ENCODE assay signal across 9 mouse cellular contexts in genomic region chr1:155027583-155027982, GRCm38 (mm10).
DNase-seq lines count a peak whose midpoint lies in the region; ATAC-seq and TF ChIP-seq lines count a peak whose summit lies in the region.
"Had no signal": no experiment of that assay in that cellular context is flagged by ENCODE, and none has a peak within 500 bp of the region (broad histone marks: within the 10 kb centered on the region; RNA-seq: fewer than 3 reads in every experiment).

No protein-coding gene starts in this region.

- no peaks in the 10 kb centered on the region for H3K27me3 ChIP-seq in hindbrain, embryonic 14.5 days (ENCODE audit: control insufficient read depth, insufficient read depth, low read length)
- H3K27me3 ChIP-seq in hindbrain, embryonic 12.5 days: peaks cover 5% of the 10 kb centered on the region; the same call in 1 of the 2 replicates
- no peaks in the 10 kb centered on the region for H3K27me3 ChIP-seq in MEL (ENCODE audit: control insufficient read depth in 1 of 2, insufficient read depth in 2 of 2, low read length in 2 of 2)
- no peaks in the 10 kb centered on the region for H3K27me3 ChIP-seq in heart, embryonic 10.5 days (ENCODE audit: insufficient read depth, poor library complexity, severe bottlenecking)
- H3K27me3 ChIP-seq: lung, embryonic 15.5 days had no signal

- no peak overlapping the region for H3K4me3 ChIP-seq in hindbrain, embryonic 14.5 days (replicated peaks; ENCODE audit: low read length)
- H3K4me3 ChIP-seq in hindbrain, embryonic 12.5 days: no peak overlapping the region
- H3K4me3 ChIP-seq in MEL (ENCODE audit: control insufficient read depth in 1 of 2, insufficient read depth in 1 of 2, low read depth in 2 of 2, low read length in 2 of 2): peak overlapping the region; percentile 12 to 52
- H3K4me3 ChIP-seq in heart, embryonic 10.5 days: no peak overlapping the region
- H3K4me3 ChIP-seq: lung, embryonic 15.5 days had no signal

- H3K4me1 ChIP-seq in hindbrain, embryonic 14.5 days (replicated peaks; ENCODE audit: control insufficient read depth, insufficient read depth, low read length): peaks cover 13% of the 10 kb centered on the region
- H3K4me1 ChIP-seq in hindbrain, embryonic 12.5 days: peaks cover 29% of the 10 kb centered on the region
- H3K4me1 ChIP-seq in MEL (ENCODE audit: control insufficient read depth in 1 of 2, insufficient read depth in 2 of 2, low read length in 2 of 2): peaks cover 4 to 34% of the 10 kb centered on the region in 2 experiments
- H3K4me1 ChIP-seq in heart, embryonic 10.5 days: peaks cover 42% of the 10 kb centered on the region

- TF ChIP-seq RAD21 in MEL (IDR thresholded peaks at IDR 0.05; ENCODE audit: low read depth, low read length): no peak

- no peak for TF ChIP-seq CTCF in MEL (IDR thresholded peaks at IDR 0.05 in 2 of 3, conservative IDR thresholded peaks at IDR 0.05 in 1 of 3; ENCODE audit: control insufficient read depth in 1 of 3, insufficient read depth in 1 of 3, low read depth in 2 of 3, low read length in 3 of 3, poor library complexity in 1 of 3, severe bottlenecking in 1 of 3)

- DNase-seq in hindbrain, embryonic 14.5 days (ENCODE audit: low spot score): peak; percentile 35
- peak; percentile 87 for DNase-seq in MEL (ENCODE audit: low read depth, low spot score)
- peak; percentile 71 for DNase-seq in fat pad, adult 2 months (ENCODE audit: extremely low read depth, low read depth, low spot score)
- peak; percentile 39 to 87 for DNase-seq in left cerebral cortex, adult 8-10 months (ENCODE audit: low spot score in 2 of 2)
- peak; percentile 62 to 86 for DNase-seq in natural killer cell, adult 2 months (ENCODE audit: low spot score in 2 of 2)
- DNase-seq in yolk sac, embryonic 10.5 days (ENCODE audit: low spot score): peak; percentile 51
- DNase-seq in heart, embryonic 10.5 days (ENCODE audit: low spot score): no peak

- TF ChIP-seq EP300 in MEL (IDR thresholded peaks at IDR 0.05; ENCODE audit: low read depth in 1 of 2, low read length in 2 of 2): no peak

- no peak for ATAC-seq in hindbrain, embryonic 14.5 days (ENCODE audit: low FRiP score)
- no peak for ATAC-seq in hindbrain, embryonic 12.5 days (ENCODE audit: low FRiP score)

- no peaks in the 10 kb centered on the region for H3K79me2 ChIP-seq in MEL (ENCODE audit: control insufficient read depth, insufficient read depth, low read length, poor library complexity)

- no peak for TF ChIP-seq POLR2A in MEL (IDR thresholded peaks at IDR 0.05; ENCODE audit: control insufficient read depth in 1 of 2, insufficient read depth in 1 of 2, low read depth in 1 of 2, low read length in 2 of 2, poor library complexity in 1 of 2)

- H3K27ac ChIP-seq in hindbrain, embryonic 14.5 days: no peak overlapping the region
- no peak overlapping the region for H3K27ac ChIP-seq in hindbrain, embryonic 12.5 days
- H3K27ac ChIP-seq in MEL (ENCODE audit: control insufficient read depth, low read depth, low read length): no peak overlapping the region
- no peak overlapping the region for H3K27ac ChIP-seq in heart, embryonic 10.5 days
- H3K27ac ChIP-seq: lung, embryonic 15.5 days had no signal

- 49% methylated on average over 8 of the region's 8 CpGs for WGBS in hindbrain, embryonic 14.5 days
- WGBS in hindbrain, embryonic 12.5 days: 47% methylated on average over 8 of the region's 8 CpGs
- WGBS in heart, embryonic 10.5 days: 69% methylated on average over 8 of the region's 8 CpGs

- no peaks in the 10 kb centered on the region for H3K9me3 ChIP-seq in hindbrain, embryonic 14.5 days (ENCODE audit: control insufficient read depth, low read length)
- no peaks in the 10 kb centered on the region for H3K9me3 ChIP-seq in hindbrain, embryonic 12.5 days (replicated peaks)
- H3K9me3 ChIP-seq in MEL (replicated peaks; ENCODE audit: insufficient read depth, low read length): no peaks in the 10 kb centered on the region
- no peaks in the 10 kb centered on the region for H3K9me3 ChIP-seq in heart, embryonic 10.5 days
- H3K9me3 ChIP-seq: lung, embryonic 15.5 days had no signal

- H3K9ac ChIP-seq in hindbrain, embryonic 14.5 days: no peak overlapping the region
- H3K9ac ChIP-seq in hindbrain, embryonic 12.5 days: no peak overlapping the region
- H3K9ac ChIP-seq in MEL (ENCODE audit: control insufficient read depth, low read depth, low read length, poor library complexity, severe bottlenecking): no peak overlapping the region
- H3K9ac ChIP-seq: lung, embryonic 15.5 days had no signal

- no peak overlapping the region for H3K4me2 ChIP-seq in hindbrain, embryonic 14.5 days (replicated peaks)
- H3K4me2 ChIP-seq in hindbrain, embryonic 12.5 days (replicated peaks): no peak overlapping the region
- H3K4me2 ChIP-seq: lung, embryonic 15.5 days had no signal

- H3K36me3 ChIP-seq in hindbrain, embryonic 14.5 days (replicated peaks; ENCODE audit: control insufficient read depth, insufficient read depth): no peaks in the 10 kb centered on the region
- no peaks in the 10 kb centered on the region for H3K36me3 ChIP-seq in hindbrain, embryonic 12.5 days
- peaks cover 0 to 14% of the 10 kb centered on the region in 2 experiments; a peak in 2 of 4 replicates for H3K36me3 ChIP-seq in MEL (ENCODE audit: control insufficient read depth in 1 of 2, insufficient read depth in 2 of 2, low read length in 2 of 2)
- no peaks in the 10 kb centered on the region for H3K36me3 ChIP-seq in heart, embryonic 10.5 days
- H3K36me3 ChIP-seq: lung, embryonic 15.5 days had no signal

TF ChIP-seq in MEL, 35 proteins besides CTCF, POLR2A, EP300 and RAD21:
- TF ChIP-seq MXI1 (IDR thresholded peaks at IDR 0.05; ENCODE audit: low read depth, low read length): peak; percentile 14; the same call in 1 of the 2 replicates
- TF ChIP-seq TBP (IDR thresholded peaks at IDR 0.05; ENCODE audit: low read depth, low read length): no peak

Comparison
In these comparisons a context has a peak if more than half of its experiments do, and no peak if none do; other contexts are left out.
1. H3K4me3 ChIP-seq: peak in MEL (2 of 2); none in hindbrain, embryonic 14.5 days (single experiment), hindbrain, embryonic 12.5 days (single experiment) and heart, embryonic 10.5 days (single experiment).